Mouse (Mus musculus): Measurements from ENCODE around the gene Gramd2.
"Not testable (repeated sequence)": the region's sequence is repeated elsewhere in the genome, so short reads cannot be mapped to it uniquely, and the experiment has no call there.

Gramd2 gene

GRCm38 (mm10) chr9:59723791-59724442 lies 44.0 kb downstream of the Gramd2 start:
- DNase-seq, result peak; percentile 10

GRCm38 (mm10) chr9:59725515-59725914 lies 45.6 kb downstream of the Gramd2 start:
- no peak for DNase-seq

GRCm38 (mm10) chr9:59727569-59728286 lies 47.8 kb downstream of the Gramd2 start:
- no peak for DNase-seq

GRCm38 (mm10) chr9:59731136-59731535 lies 51.2 kb downstream of the Gramd2 start:
- DNase-seq, result no peak

- no peak for DNase-seq
Measured at GRCm38 (mm10) chr9:59733075-59733474, 53.1 kb downstream of the Gramd2 start.

GRCm38 (mm10) chr9:59735394-59735793 lies 55.5 kb downstream of the Gramd2 start:
- DNase-seq, result peak; percentile 13

- no peak for DNase-seq
Measured at GRCm38 (mm10) chr9:59740593-59740992, 60.6 kb downstream of the Gramd2 start.

GRCm38 (mm10) chr9:59743903-59744302 lies 64.0 kb downstream of the Gramd2 start:
- no peak for DNase-seq

GRCm38 (mm10) chr9:59748387-59748786 lies 68.4 kb downstream of the Gramd2 start:
- DNase-seq, result no peak

- no peak for DNase-seq
Measured at GRCm38 (mm10) chr9:59748969-59749368, 69.0 kb downstream of the Gramd2 start.

- DNase-seq, result no peak
Measured at GRCm38 (mm10) chr9:59749581-59750265, 69.8 kb downstream of the Gramd2 start.

- DNase-seq, result peak; percentile 99
Measured at GRCm38 (mm10) chr9:59750267-59751065, 70.5 kb downstream of the Gramd2 start, which contains the start of the genes Senp8 and Myo9a. TSS of gene Senp8 (minus strand) at chr9:59750710. TSS of gene Myo9a (plus strand) at chr9:59750896.

GRCm38 (mm10) chr9:59751066-59751581 lies 71.2 kb downstream of the Gramd2 start:
- peak; percentile 94 for DNase-seq

- DNase-seq, result no peak
Measured at GRCm38 (mm10) chr9:59751966-59752365, 72.0 kb downstream of the Gramd2 start.

GRCm38 (mm10) chr9:59755199-59755598 lies 75.3 kb downstream of the Gramd2 start:
- DNase-seq, result no peak

- not testable (repeated sequence) for DNase-seq
Measured at GRCm38 (mm10) chr9:59757016-59757415, 77.1 kb downstream of the Gramd2 start.

GRCm38 (mm10) chr9:59760515-59760914 lies 80.6 kb downstream of the Gramd2 start:
- DNase-seq, result peak; percentile 4

GRCm38 (mm10) chr9:59766966-59767461 lies 87.1 kb downstream of the Gramd2 start:
- DNase-seq, result not testable (repeated sequence)
